In genomic region chr1:21868484-21868883, GRCm38 (mm10) we compare ENCODE assay signal across 12 mouse cellular contexts.
DNase-seq lines count a peak whose midpoint lies in the region; ATAC-seq and TF ChIP-seq lines count a peak whose summit lies in the region.
"Had no signal": no experiment of that assay in that cellular context is flagged by ENCODE, and none has a peak within 500 bp of the region (broad histone marks: within the 10 kb centered on the region; RNA-seq: fewer than 3 reads in every experiment).

No protein-coding gene starts in this region.

- TF ChIP-seq POLR2A in brain, embryonic 14.5 days (IDR thresholded peaks at IDR 0.05; ENCODE audit: borderline replicate concordance, extremely low read depth, insufficient read depth, insufficient read length, poor library complexity, severe bottlenecking), result no peak

- ATAC-seq in frontal cortex, adult (ENCODE audit: low TSS enrichment), result peak; percentile 47; the same call in 1 of the 2 replicates
- ATAC-seq: inflammation-experienced regulatory T-cells, adult 6 months; liver, postnatal 0 days had no signal

- TF ChIP-seq CTCF in brain, embryonic 14.5 days (IDR thresholded peaks at IDR 0.05; ENCODE audit: borderline replicate concordance, extremely low read depth, insufficient read depth, insufficient read length), result no peak

- no peak for DNase-seq in frontal cortex, postnatal 14 days (ENCODE audit: low spot score in 2 of 2)
- peak; percentile 40 for DNase-seq in brain, embryonic 14.5 days (ENCODE audit: low read depth)
- DNase-seq in cerebellum, adult 9-10 months, result peak; percentile 6
- DNase-seq in layer of hippocampus, adult 8-10 months (ENCODE audit: low spot score in 2 of 2), result peak; percentile 34 to 54
- DNase-seq in embryo, embryonic 11 days, result no peak
- DNase-seq in thymus, postnatal 0 days (ENCODE audit: low spot score), result no peak
- no peak for DNase-seq in urinary bladder, postnatal 4 days (ENCODE audit: low spot score in 2 of 2)
- DNase-seq: gastrocnemius, postnatal 36 days; liver, postnatal 0 days; right cerebral cortex, adult 18-20 months had no signal

Comparison
In these comparisons a context has a peak if more than half of its experiments do, and no peak if none do; other contexts are left out.
1. DNase-seq: peak in brain, embryonic 14.5 days (single experiment), cerebellum, adult 9-10 months (single experiment) and layer of hippocampus, adult 8-10 months (2 of 2); none in frontal cortex, postnatal 14 days (0 of 2), embryo, embryonic 11 days (single experiment), thymus, postnatal 0 days (single experiment) and urinary bladder, postnatal 4 days (0 of 2).